Mouse (Mus musculus): Measurements from ENCODE around the gene Fbf1. TPM values are rescaled to one million over a fixed set of nuclear protein-coding genes. Genes with fewer than 3 reads are reported as not detected.
"Not testable (repeated sequence)": the region's sequence is repeated elsewhere in the genome, so short reads cannot be mapped to it uniquely, and the experiment has no call there.

The Fbf1 gene
- polyA plus RNA-seq, 1 experiment, result 24.0 TPM

GRCm38 (mm10) chr11:116129993-116130487 is 37.9 kb downstream of the Fbf1 start:
- DNase-seq, result no peak
- Histone ChIP-seq H3K27ac (ENCODE audit: insufficient read depth, low read depth, low read length) (peak overlapping the region; percentile 36), H3K27me3 (replicated peaks; ENCODE audit: control insufficient read depth, insufficient read depth, low read length) (no peaks in the 10 kb centered on the region), H3K36me3 (ENCODE audit: control insufficient read depth, insufficient read depth, low read length) (peaks cover 4% of the 10 kb centered on the region), H3K4me3 (ENCODE audit: insufficient read depth, low read depth, low read length) (peak overlapping the region; percentile 71), H3K4me1 (ENCODE audit: control insufficient read depth, insufficient read depth, low read length) (peaks cover 27% of the 10 kb centered on the region)
- WGBS, result 41% methylated on average over 8 of the region's 8 CpGs
- TF ChIP-seq POLR2A (IDR thresholded peaks at IDR 0.05; ENCODE audit: low read depth, low read length) (no peak), CTCF (conservative IDR thresholded peaks at IDR 0.05; ENCODE audit: insufficient read depth, insufficient read length, low read depth, low read length) (no peak)

DNA sequence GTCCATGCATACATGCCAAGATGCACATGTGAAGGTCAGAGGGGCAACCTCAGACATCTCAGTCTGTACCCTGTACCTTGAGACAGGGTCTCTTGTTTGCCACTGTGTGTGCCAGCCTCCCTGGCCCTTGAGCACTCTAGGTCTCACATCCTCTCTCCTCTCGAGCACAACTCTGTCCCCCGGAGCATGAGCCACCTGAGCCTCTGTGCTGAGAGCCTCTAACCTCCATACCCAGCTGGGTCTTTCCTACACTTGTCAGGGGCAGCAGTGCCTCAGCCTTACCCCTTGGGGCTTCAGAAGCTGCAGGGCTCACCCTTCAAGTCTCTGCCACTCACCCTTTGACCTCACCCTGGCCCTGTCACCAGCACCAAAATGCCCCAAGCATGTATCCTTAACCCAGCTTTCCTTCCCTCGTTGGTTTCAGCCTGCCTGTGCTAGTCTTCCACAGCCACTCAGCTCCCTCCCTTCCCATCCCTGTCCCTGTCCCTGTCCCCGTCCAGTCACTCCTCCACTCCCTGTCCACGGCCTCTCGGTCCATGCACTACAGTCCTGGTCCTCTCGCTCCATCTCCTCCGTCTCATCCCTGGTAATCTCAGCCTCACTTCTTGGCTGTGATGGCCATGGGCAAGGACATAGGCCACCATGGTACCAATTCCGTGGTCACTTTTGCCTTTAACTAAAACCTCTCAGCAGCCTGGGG is 38.7 kb downstream of the Fbf1 start:
- 76% methylated on average over 9 of the region's 9 CpGs for whole genome bisulfite sequencing
- Histone ChIP-seq H3K4me3 (ENCODE audit: insufficient read depth, low read depth, low read length) (no peak overlapping the region; the same call in 1 of the 2 replicates), H3K36me3 (ENCODE audit: control insufficient read depth, insufficient read depth, low read length) (peaks cover 4% of the 10 kb centered on the region), H3K27me3 (replicated peaks; ENCODE audit: control insufficient read depth, insufficient read depth, low read length) (no peaks in the 10 kb centered on the region), H3K27ac (ENCODE audit: insufficient read depth, low read depth, low read length) (no peak overlapping the region), H3K4me1 (ENCODE audit: control insufficient read depth, insufficient read depth, low read length) (peaks cover 27% of the 10 kb centered on the region)
- TF ChIP-seq CTCF (conservative IDR thresholded peaks at IDR 0.05; ENCODE audit: insufficient read depth, insufficient read length, low read depth, low read length), result no peak
- no peak for TF ChIP-seq POLR2A (IDR thresholded peaks at IDR 0.05; ENCODE audit: low read depth, low read length)
- DNase-seq, result no peak

- Histone ChIP-seq H3K27me3 (replicated peaks; ENCODE audit: control insufficient read depth, insufficient read depth, low read length) (no peaks in the 10 kb centered on the region), H3K27ac (ENCODE audit: insufficient read depth, low read depth, low read length) (no peak overlapping the region), H3K4me1 (ENCODE audit: control insufficient read depth, insufficient read depth, low read length) (peaks cover 27% of the 10 kb centered on the region), H3K4me3 (ENCODE audit: insufficient read depth, low read depth, low read length) (no peak overlapping the region), H3K36me3 (ENCODE audit: control insufficient read depth, insufficient read depth, low read length) (peaks cover 4% of the 10 kb centered on the region)
- 82% methylated on average over 9 of the region's 9 CpGs for WGBS
- DNase-seq, result no peak
- no peak for TF ChIP-seq POLR2A (IDR thresholded peaks at IDR 0.05; ENCODE audit: low read depth, low read length)
- TF ChIP-seq CTCF (conservative IDR thresholded peaks at IDR 0.05; ENCODE audit: insufficient read depth, insufficient read length, low read depth, low read length), result no peak
Measured at GRCm38 (mm10) chr11:116127986-116128385, 40.0 kb downstream of the Fbf1 start.

DNA sequence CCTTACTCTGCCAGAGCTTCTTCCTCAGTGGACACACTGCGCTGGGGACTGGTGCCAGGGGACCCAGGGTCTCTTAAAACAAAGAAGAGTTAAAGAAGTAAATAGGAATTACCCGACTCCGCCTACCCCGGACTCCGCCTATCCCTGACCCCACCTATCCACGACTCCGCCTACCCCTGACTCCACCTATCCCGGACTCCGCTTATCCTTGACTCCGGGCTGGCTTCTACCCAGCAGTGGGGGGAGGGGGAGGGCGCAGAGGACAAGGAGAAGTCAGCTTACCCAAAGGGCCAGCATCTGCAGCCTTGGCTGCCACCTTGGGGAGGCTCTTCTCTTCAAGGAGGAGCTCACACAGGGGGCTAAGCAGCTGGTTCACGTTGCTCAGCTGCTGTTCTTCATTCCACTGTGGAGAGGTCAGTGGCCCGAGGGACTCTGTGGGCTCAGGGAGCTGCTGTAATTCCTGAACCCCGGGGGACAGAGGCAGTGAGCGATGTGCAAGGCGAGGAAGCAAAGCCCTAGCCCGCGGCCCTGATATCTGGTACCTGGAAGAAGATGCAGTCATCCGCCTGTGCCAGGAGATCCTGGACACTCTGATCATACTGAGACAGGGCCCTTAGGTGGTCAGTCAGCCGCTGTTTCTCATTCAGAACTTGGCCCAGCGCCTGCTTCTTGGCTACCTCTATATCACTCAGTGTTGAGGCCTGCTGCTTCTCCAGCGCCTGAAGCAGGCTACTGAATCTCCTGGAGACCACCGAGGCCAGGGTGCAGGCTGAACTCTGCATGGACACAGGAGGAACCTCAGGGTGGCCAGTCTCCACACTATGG is 40.6 kb downstream of the Fbf1 start, which contains the start of gene Trim47:
TSS of gene Trim47 (minus strand) at position 55 of the 825 bp plus-strand sequence.
- peaks cover 4% of the 10 kb centered on the region for H3K36me3 ChIP-seq (ENCODE audit: control insufficient read depth, insufficient read depth, low read length)
- H3K27ac ChIP-seq (ENCODE audit: insufficient read depth, low read depth, low read length), result no peak within 1 kb of the TSS
- DNase-seq, result peak; percentile 94

GRCm38 (mm10) chr11:116126261-116126660 is 41.7 kb downstream of the Fbf1 start:
- H3K4me1 ChIP-seq (ENCODE audit: control insufficient read depth, insufficient read depth, low read length), result peaks cover 25% of the 10 kb centered on the region
- 97% methylated on average over 15 of the region's 15 CpGs for WGBS
- TF ChIP-seq CTCF (conservative IDR thresholded peaks at IDR 0.05; ENCODE audit: insufficient read depth, insufficient read length, low read depth, low read length) (no peak), POLR2A (IDR thresholded peaks at IDR 0.05; ENCODE audit: low read depth, low read length) (no peak)
- peaks cover 4% of the 10 kb centered on the region for H3K36me3 ChIP-seq (ENCODE audit: control insufficient read depth, insufficient read depth, low read length)
- no peaks in the 10 kb centered on the region for H3K27me3 ChIP-seq (replicated peaks; ENCODE audit: control insufficient read depth, insufficient read depth, low read length)
- H3K27ac ChIP-seq (ENCODE audit: insufficient read depth, low read depth, low read length), result no peak overlapping the region
- DNase-seq, result no peak
- H3K4me3 ChIP-seq (ENCODE audit: insufficient read depth, low read depth, low read length), result no peak overlapping the region

More for the DNA sequence above, 40.6 kb downstream of the Fbf1 start, which contains the start of gene Trim47:
- Histone ChIP-seq H3K4me3 (ENCODE audit: insufficient read depth, low read depth, low read length) (no peak within 1 kb of the TSS), H3K4me1 (ENCODE audit: control insufficient read depth, insufficient read depth, low read length) (peaks cover 27% of the 10 kb centered on the region), H3K27me3 (replicated peaks; ENCODE audit: control insufficient read depth, insufficient read depth, low read length) (no peaks in the 10 kb centered on the region)
- TF ChIP-seq POLR2A (IDR thresholded peaks at IDR 0.05; ENCODE audit: low read depth, low read length), result no peak
- TF ChIP-seq CTCF (conservative IDR thresholded peaks at IDR 0.05; ENCODE audit: insufficient read depth, insufficient read length, low read depth, low read length), result no peak
- 41% methylated on average over 23 of the region's 23 CpGs for WGBS

DNA sequence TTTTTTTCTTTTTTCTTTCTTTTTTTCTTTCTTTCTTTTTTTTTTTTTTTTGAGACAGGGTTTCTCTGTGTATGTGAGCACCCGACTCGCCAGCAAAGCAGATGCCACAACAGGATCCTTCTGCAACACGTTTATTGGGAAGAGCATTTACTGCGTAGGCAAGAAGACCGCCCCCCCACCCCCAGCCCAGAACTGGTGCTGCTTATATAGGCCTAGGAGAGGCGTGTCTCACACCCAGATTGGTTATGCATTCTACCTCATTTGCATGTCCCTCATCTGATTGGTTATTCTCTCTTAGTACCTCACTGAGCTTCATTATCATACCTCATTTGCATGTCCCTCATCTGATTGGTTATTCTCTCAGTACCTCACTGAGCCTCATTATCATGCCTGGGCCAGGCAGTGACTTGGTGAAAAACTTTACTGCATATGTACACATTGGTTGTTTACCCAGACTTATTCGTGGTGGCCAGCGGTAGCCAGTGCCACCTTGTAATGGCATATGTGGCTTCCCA is 46.2 kb downstream of the Fbf1 start:
- H3K4me3 ChIP-seq (ENCODE audit: insufficient read depth, low read depth, low read length), result not testable (repeated sequence)

GRCm38 (mm10) chr11:116117819-116118218 is 50.1 kb downstream of the Fbf1 start:
- TF ChIP-seq CTCF (conservative IDR thresholded peaks at IDR 0.05; ENCODE audit: insufficient read depth, insufficient read length, low read depth, low read length) (0 out of 2 replicates have a peak, but pooled peaks have one; percentile 24), POLR2A (IDR thresholded peaks at IDR 0.05; ENCODE audit: low read depth, low read length) (no peak)
- Histone ChIP-seq H3K4me3 (ENCODE audit: insufficient read depth, low read depth, low read length) (no peak overlapping the region), H3K4me1 (ENCODE audit: control insufficient read depth, insufficient read depth, low read length) (no peaks in the 10 kb centered on the region), H3K27me3 (replicated peaks; ENCODE audit: control insufficient read depth, insufficient read depth, low read length) (no peaks in the 10 kb centered on the region), H3K27ac (ENCODE audit: insufficient read depth, low read depth, low read length) (no peak overlapping the region), H3K36me3 (ENCODE audit: control insufficient read depth, insufficient read depth, low read length) (no peaks in the 10 kb centered on the region; the same call in 1 of the 2 replicates)
- DNase-seq, result peak; percentile 40

More for the DNA sequence above, 46.2 kb downstream of the Fbf1 start:
- DNase-seq; H3K27ac ChIP-seq (ENCODE audit: insufficient read depth, low read depth, low read length); H3K36me3 ChIP-seq (ENCODE audit: control insufficient read depth, insufficient read depth, low read length); H3K4me1 ChIP-seq (ENCODE audit: control insufficient read depth, insufficient read depth, low read length); H3K27me3 ChIP-seq (replicated peaks; ENCODE audit: control insufficient read depth, insufficient read depth, low read length): not testable (repeated sequence)
- 93% methylated on average over 8 of the region's 8 CpGs for WGBS

Data from kidney, adult 2 months (tissue).